9 mouse cellular contexts compared by ENCODE assay signal in genomic region chr15:27189699-27190098, GRCm38 (mm10).
DNase-seq lines count a peak whose midpoint lies in the region; ATAC-seq and TF ChIP-seq lines count a peak whose summit lies in the region.
"Had no signal": no experiment of that assay in that cellular context is flagged by ENCODE, and none has a peak within 500 bp of the region (broad histone marks: within the 10 kb centered on the region; RNA-seq: fewer than 3 reads in every experiment).

No protein-coding gene starts in this region.

- DNase-seq in NIH3T3 (ENCODE audit: low read depth) = peak; percentile 75
- peak; percentile 51 to 73 for DNase-seq in cerebellum, postnatal 25 days
- peak; percentile 7 for DNase-seq in gastrocnemius, postnatal 14 days
- DNase-seq in layer of hippocampus, adult 18-20 months (ENCODE audit: low spot score in 2 of 2) = peak; percentile 43 to 88
- peak; percentile 31 for DNase-seq in lung, postnatal 25 days (ENCODE audit: low spot score)
- peak; percentile 27 for DNase-seq in stomach, postnatal 0 days (ENCODE audit: low spot score)

- H3K4me1 ChIP-seq in E14TG2a.4 (replicated peaks; ENCODE audit: low read depth, low read length) = no peaks in the 10 kb centered on the region
- no peaks in the 10 kb centered on the region for H3K4me1 ChIP-seq in stomach, postnatal 0 days (replicated peaks; ENCODE audit: control insufficient read depth, insufficient read depth)
- H3K4me1 ChIP-seq: midbrain, embryonic 12.5 days had no signal

- TF ChIP-seq CTCF in E14TG2a.4 (conservative IDR thresholded peaks at IDR 0.05; ENCODE audit: low read length) = peak; percentile 96
- TF ChIP-seq CTCF in stomach, postnatal 0 days (IDR thresholded peaks at IDR 0.05; ENCODE audit: low read depth) = peak; percentile 84

- H3K27ac ChIP-seq in stomach, postnatal 0 days (replicated peaks) = no peak overlapping the region
- H3K27ac ChIP-seq: midbrain, embryonic 12.5 days had no signal

- TF ChIP-seq EP300 in stomach, postnatal 0 days (optimal IDR thresholded peaks at IDR 0.05) = no peak

- no peak for ATAC-seq in stomach, postnatal 0 days (ENCODE audit: low FRiP score, low TSS enrichment)

- intact Hi-C loops in gastrocnemius, postnatal 14 days (cut with DNase I; ENCODE audit: low total_unique reads) = loop anchor here (5.0 kb wide), 2 partner anchors 567 to 717 kb away; no protein-coding TSS in a partner anchor

- no peak overlapping the region for H3K4me3 ChIP-seq in E14TG2a.4 (replicated peaks; ENCODE audit: low read length)
- H3K4me3 ChIP-seq in stomach, postnatal 0 days (ENCODE audit: low read depth, low read length) = no peak overlapping the region
- H3K4me3 ChIP-seq: erythroblast, embryonic 14.5 days; midbrain, embryonic 12.5 days had no signal

- H3K9ac ChIP-seq in stomach, postnatal 0 days (ENCODE audit: low read length) = no peak overlapping the region
- H3K9ac ChIP-seq: midbrain, embryonic 12.5 days had no signal

- H3K27me3 ChIP-seq in E14TG2a.4 (ENCODE audit: insufficient read depth, low read length) = no peaks in the 10 kb centered on the region
- no peaks in the 10 kb centered on the region for H3K27me3 ChIP-seq in stomach, postnatal 0 days (ENCODE audit: control insufficient read depth, insufficient read depth, low read length)
- H3K27me3 ChIP-seq: midbrain, embryonic 12.5 days had no signal

- H3K4me2 ChIP-seq in stomach, postnatal 0 days (replicated peaks; ENCODE audit: low read depth) = no peak overlapping the region
- H3K4me2 ChIP-seq: midbrain, embryonic 12.5 days had no signal

- WGBS in stomach, postnatal 0 days = 37% methylated on average over 4 of the region's 4 CpGs

- H3K36me3 ChIP-seq in E14TG2a.4 (ENCODE audit: insufficient read depth, low read length) = no peaks in the 10 kb centered on the region
- H3K36me3 ChIP-seq in stomach, postnatal 0 days (ENCODE audit: control insufficient read depth, insufficient read depth, low read length) = no peaks in the 10 kb centered on the region
- H3K36me3 ChIP-seq: midbrain, embryonic 12.5 days had no signal

- no peaks in the 10 kb centered on the region for H3K9me3 ChIP-seq in E14TG2a.4 (ENCODE audit: low read length)
- no peaks in the 10 kb centered on the region for H3K9me3 ChIP-seq in stomach, postnatal 0 days (ENCODE audit: control insufficient read depth, low read length)
- H3K9me3 ChIP-seq: midbrain, embryonic 12.5 days had no signal

Comparison
In these comparisons a context has a peak if more than half of its experiments do, and no peak if none do; other contexts are left out.
1. DNase-seq: peak in every context shown above with its lines; median percentile 75 in NIH3T3; 66 in layer of hippocampus, adult 18-20 months; 62 in cerebellum, postnatal 25 days; 31 in lung, postnatal 25 days; 27 in stomach, postnatal 0 days; 7 in gastrocnemius, postnatal 14 days.